Mouse (Mus musculus) limb, embryonic 13.5 days (tissue): ENCODE data around the gene Epx. TPM values are rescaled to one million over a fixed set of nuclear protein-coding genes. Genes with fewer than 3 reads are reported as not detected.

ENCODE experiments used
- ATAC-seq: fragments of 200-750 bp; cut with Nextera tagmentation; 2 replicates; pipeline ENCODE4 v1.8.0; 2017; ENCODE audit warnings: low read depth, moderate number of reproducible peaks, moderate TSS enrichment; ENCODE audit not compliant: low FRiP score
- H3K27ac ChIP-seq: fragments of 300-500 bp; sonication (generic); 2 replicates; pipeline ENCODE4 v1.5.1; 2015; ENCODE audit warnings: inconsistent platforms, mild to moderate bottlenecking, moderate library complexity
- H3K27me3 ChIP-seq: fragments of 300-500 bp; sonication (generic); 2 replicates; pipeline ENCODE4 v1.6.1; 2015; ENCODE audit warnings: mild to moderate bottlenecking, inconsistent platforms
- H3K36me3 ChIP-seq: fragments of 300-500 bp; sonication (generic); 2 replicates; pipeline ENCODE4 v1.6.1; 2015; ENCODE audit warnings: inconsistent platforms, mild to moderate bottlenecking, moderate library complexity
- H3K4me1 ChIP-seq: fragments of 300-500 bp; sonication (generic); 2 replicates; pipeline ENCODE4 v1.6.1; 2015; ENCODE audit warnings: inconsistent platforms
- H3K4me2 ChIP-seq: fragments of 300-500 bp; sonication (generic); replicated peaks from 2 replicates; pipeline ENCODE4 v1.6.1; 2015; ENCODE audit warnings: inconsistent platforms, mild to moderate bottlenecking, moderate library complexity
- H3K4me3 ChIP-seq: fragments of 300-500 bp; sonication (generic); 2 replicates; pipeline ENCODE4 v1.5.1; 2015; ENCODE audit warnings: moderate library complexity, mild to moderate bottlenecking, inconsistent platforms
- H3K9ac ChIP-seq: fragments of 300-500 bp; sonication (generic); 2 replicates; pipeline ENCODE4 v1.6.1; 2015; ENCODE audit warnings: mild to moderate bottlenecking, inconsistent platforms
- H3K9me3 ChIP-seq: fragments of 300-500 bp; sonication (generic); 2 replicates; pipeline ENCODE4 v1.6.1; 2016; ENCODE audit warnings: inconsistent platforms
- WGBS: fragments of 180-500 bp; shearing (Covaris S2); methylation state at CpG from one replicate; pipeline ENCODE4 v1.1.7; 2015; 5-methylcytosine and 5-hydroxymethylcytosine counted together
- polyA plus RNA-seq: library from polyadenylated mRNA; unstranded; fragments of >200 nt; fragmentation: Nextera tagmentation; extraction: Ambion mirVana; gene quantifications from 2 replicates; pipeline ENCODE4 v1.2.1, GENCODE M21; 2015

Epx gene
- polyA plus RNA-seq, 1 experiment from 2014 or later, result 0.67 TPM

- ATAC-seq, result no peak
- Histone ChIP-seq H3K27ac (no peak overlapping the region), H3K9me3 (no peaks in the 10 kb centered on the region), H3K9ac (no peak overlapping the region), H3K4me2 (no peak overlapping the region), H3K4me3 (no peak overlapping the region), H3K4me1 (peaks cover 5% of the 10 kb centered on the region), H3K36me3 (no peaks in the 10 kb centered on the region), H3K27me3 (peaks cover 7% of the 10 kb centered on the region)
- 66% methylated on average over 5 of the region's 5 CpGs for WGBS
Measured at GRCm38 (mm10) chr11:87821502-87821901, 53.8 kb downstream of the Epx start.

GRCm38 (mm10) chr11:87817443-87817773 lies 57.9 kb downstream of the Epx start:
- Histone ChIP-seq H3K27ac (no peak overlapping the region), H3K4me1 (peaks cover 5% of the 10 kb centered on the region), H3K4me3 (peak overlapping the region; percentile 38), H3K4me2 (peak overlapping the region; percentile 65), H3K36me3 (no peaks in the 10 kb centered on the region), H3K9ac (0 out of 2 replicates have a peak overlapping the region, but pooled peaks have one; percentile 46), H3K27me3 (peaks cover 17% of the 10 kb centered on the region), H3K9me3 (no peaks in the 10 kb centered on the region)
- 32% methylated on average over 4 of the region's 4 CpGs for WGBS
- ATAC-seq, result 0 out of 2 replicates have a peak, but pooled peaks have one; percentile 32

GRCm38 (mm10) chr11:87816707-87817442 lies 58.5 kb downstream of the Epx start:
- Histone ChIP-seq H3K36me3 (no peaks in the 10 kb centered on the region), H3K9ac (0 out of 2 replicates have a peak overlapping the region, but pooled peaks have one; percentile 46), H3K4me2 (peak overlapping the region; percentile 65), H3K27me3 (peaks cover 17% of the 10 kb centered on the region), H3K9me3 (no peaks in the 10 kb centered on the region), H3K4me3 (peak overlapping the region; percentile 38), H3K4me1 (peaks cover 5% of the 10 kb centered on the region), H3K27ac (no peak overlapping the region)
- 4% methylated on average over 31 of the region's 31 CpGs for WGBS
- ATAC-seq, result 0 out of 2 replicates have a peak, but pooled peaks have one; percentile 32

GRCm38 (mm10) chr11:87814831-87815230 lies 60.5 kb downstream of the Epx start:
- no peak overlapping the region for H3K4me3 ChIP-seq
- H3K27ac ChIP-seq, result no peak overlapping the region
- 73% methylated on average over 8 of the region's 8 CpGs for WGBS
- no peaks in the 10 kb centered on the region for H3K36me3 ChIP-seq
- no peak overlapping the region for H3K9ac ChIP-seq
- peaks cover 17% of the 10 kb centered on the region for H3K27me3 ChIP-seq
- H3K4me2 ChIP-seq, result no peak overlapping the region
- H3K4me1 ChIP-seq, result peaks cover 5% of the 10 kb centered on the region
- H3K9me3 ChIP-seq, result no peaks in the 10 kb centered on the region
- no peak for ATAC-seq

Other genes starting within 250 kb of the Epx start
- 3.2 and 4.2 TPM in 2 replicates for gene Rnf43, start 212.8 kb downstream of the Epx start, polyA plus RNA-seq
- 159 and 167 TPM in 2 replicates for gene Supt4a, start 138.0 kb downstream of the Epx start, polyA plus RNA-seq
- gene Tspoap1, start 115.0 kb downstream of the Epx start, polyA plus RNA-seq, result 2.3 and 2.7 TPM in 2 replicates
- gene Mpo, start 82.0 kb downstream of the Epx start, polyA plus RNA-seq, result 1.0 and 2.1 TPM in 2 replicates
- 0.06 TPM in 2 replicates for gene Lpo, start 47.2 kb downstream of the Epx start, polyA plus RNA-seq
- gene Mks1, start 22.3 kb downstream of the Epx start, polyA plus RNA-seq, result 19.2 and 21.3 TPM in 2 replicates
- gene Olfr462, start 16.7 kb upstream of the Epx start, polyA plus RNA-seq, result not detected in 2 replicates
- gene Olfr463, start 21.9 kb upstream of the Epx start, polyA plus RNA-seq, result not detected in 2 replicates
- gene Olfr464, start 45.4 kb upstream of the Epx start, polyA plus RNA-seq, result not detected in 2 replicates
- 16.7 and 18.9 TPM in 2 replicates for gene Dynll2, start 112.0 kb upstream of the Epx start, polyA plus RNA-seq
- 340 and 357 TPM in 2 replicates for gene Srsf1, start 171.8 kb upstream of the Epx start, polyA plus RNA-seq
- 46.8 and 48.9 TPM in 2 replicates for gene Vezf1, start 192.7 kb upstream of the Epx start, polyA plus RNA-seq
- gene Cuedc1, start 222.5 kb upstream of the Epx start, polyA plus RNA-seq, result 37.2 and 37.7 TPM in 2 replicates